Mouse (Mus musculus): ENCODE results near the gene Procr. TPM values are rescaled to one million over a fixed set of nuclear protein-coding genes. Genes with fewer than 3 reads are reported as not detected.

Procr gene
- polyA plus RNA-seq, 1 experiment: 19.3 TPM

DNA sequence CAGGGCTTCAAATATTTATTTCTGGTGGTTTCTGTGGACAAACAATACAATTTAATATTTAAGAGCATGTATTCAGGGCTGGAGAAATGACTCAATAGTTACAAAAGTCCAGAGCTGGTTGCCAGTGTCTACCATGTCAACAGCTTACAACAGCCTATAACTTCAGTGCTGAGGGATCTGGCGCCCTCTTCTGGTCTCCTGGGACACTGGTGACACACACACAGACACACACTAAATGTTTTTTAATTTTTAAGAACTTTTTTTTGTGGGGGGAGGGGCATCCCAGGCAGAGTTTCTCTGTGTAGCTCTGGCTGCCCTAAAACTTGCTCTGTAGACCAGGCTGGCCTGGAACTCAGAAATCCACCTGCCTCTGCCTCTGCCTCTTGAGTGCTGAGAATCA is 4.8 kb downstream of the Procr start:
- no peak for DNase-seq (ENCODE audit: low spot score)

DNA sequence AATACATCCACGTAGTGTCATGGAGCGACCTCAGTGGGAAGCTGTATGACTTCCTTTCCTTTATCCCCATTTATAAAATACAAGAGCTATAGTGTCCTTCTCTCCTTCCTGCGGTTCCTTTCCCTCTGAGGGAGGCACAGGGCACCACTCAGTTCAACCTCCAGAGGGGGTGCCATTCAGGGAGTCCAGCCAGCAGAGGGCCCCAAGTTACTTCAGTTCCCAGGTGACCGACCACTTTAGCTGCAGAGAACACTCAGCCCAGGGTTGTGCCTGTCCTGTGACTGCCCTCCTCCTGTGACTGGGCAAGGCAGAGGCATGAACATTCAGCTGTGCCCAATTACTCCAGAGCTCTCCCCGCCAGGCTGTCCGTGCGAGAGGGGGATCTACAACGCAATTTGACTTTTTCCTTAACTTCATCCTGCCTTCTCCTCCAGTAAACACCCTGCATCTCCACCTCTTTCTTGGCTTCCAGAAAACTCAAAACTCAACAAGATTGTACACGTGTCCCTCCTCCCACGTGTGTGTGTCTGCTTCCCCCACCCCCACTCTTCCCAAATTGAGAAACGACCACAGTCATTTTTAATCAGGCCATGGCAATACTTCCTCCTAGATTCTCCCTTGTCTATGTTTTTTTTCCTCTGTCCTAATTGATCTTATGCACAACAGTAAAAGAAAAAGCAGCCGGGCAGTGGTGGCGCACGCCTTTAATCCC is 6.1 kb downstream of the Procr start:
- no peak for DNase-seq (ENCODE audit: low spot score)

DNA sequence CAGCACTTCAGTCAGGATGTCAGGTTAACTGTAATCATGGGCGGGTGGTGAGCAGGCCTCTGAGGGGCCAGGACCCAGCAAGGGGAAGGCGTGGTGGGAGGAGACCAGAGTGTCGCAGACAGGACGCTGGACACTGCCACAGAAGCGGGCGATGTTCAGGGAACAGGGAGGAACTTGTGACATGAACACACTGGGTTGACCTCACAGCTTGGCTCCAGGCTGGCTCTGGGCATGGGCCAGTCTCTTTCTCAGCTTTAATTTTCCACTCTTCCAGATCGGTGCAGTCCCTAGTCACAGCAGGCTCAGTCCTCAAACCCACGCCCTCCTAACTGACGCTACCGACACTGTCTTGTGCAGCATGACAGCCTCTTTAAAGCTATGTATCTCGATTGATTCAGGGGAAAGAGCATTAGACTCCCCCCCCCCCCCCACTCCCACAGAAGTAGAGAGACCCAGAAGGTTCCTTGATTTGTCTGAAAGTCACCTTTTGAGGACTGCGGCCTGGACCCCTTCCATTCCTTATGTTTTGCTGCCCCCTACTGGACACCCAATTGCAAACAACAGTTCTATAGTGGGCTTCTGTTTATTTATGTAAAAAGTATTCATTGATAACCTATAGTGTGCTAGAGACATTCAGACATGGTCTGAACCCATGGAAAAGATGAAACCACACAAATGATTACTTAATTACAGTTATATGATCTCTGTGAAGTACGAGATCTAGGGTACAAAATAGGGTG is 13.9 kb downstream of the Procr start:
- DNase-seq (ENCODE audit: low spot score): no peak

DNA sequence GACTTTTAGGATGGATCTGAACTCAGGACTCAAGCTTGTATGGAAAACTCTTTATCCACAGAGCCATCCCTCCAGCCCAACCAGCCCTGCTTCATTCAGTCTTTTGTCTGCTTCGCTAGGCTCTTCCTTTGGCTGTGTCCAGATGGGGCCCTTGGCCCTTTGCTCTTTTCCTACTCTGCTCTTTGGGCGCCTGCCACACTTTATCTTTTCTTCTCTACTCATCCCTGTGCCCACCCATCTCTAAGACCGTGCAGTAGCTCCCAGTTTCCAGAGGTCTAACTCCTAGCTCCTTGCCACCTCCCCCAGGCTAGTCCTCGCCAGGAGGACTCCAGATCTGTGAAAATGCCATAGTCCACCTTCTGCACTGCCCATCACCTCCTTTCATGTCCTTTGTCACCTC is 22.7 kb downstream of the Procr start:
- DNase-seq (ENCODE audit: low spot score): no peak

DNA sequence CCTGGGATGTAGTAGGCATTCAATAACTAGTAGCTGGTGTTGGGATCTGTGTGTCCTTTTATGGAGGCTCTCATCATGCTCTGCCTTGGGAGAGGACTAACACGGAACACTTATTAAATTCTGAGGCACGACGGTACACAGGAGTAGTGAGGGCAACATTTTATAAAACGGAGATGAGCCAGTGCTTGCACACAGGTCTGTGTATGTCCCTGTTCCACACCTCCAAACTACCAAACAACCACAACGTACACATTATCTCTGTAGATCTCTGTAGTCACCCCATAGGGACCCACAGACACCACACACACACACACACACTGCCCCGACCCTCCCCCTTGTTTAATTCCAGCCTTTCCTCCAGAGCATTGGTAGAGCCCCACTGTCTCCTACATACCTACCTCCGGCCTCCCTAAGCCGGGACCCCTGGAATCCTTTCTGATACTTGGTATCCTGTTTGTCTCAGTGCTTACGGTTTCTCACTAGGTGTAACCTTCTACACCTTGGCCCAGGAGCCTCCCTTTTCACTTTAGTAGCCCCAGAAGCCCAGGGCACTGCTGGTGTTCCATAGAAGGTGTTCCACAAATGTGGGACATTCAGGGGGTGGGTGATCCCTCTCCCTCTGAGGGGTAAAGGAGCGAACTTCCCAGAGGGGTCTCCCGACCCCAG is 23.5 kb downstream of the Procr start:
- DNase-seq (ENCODE audit: low spot score): no peak

DNA sequence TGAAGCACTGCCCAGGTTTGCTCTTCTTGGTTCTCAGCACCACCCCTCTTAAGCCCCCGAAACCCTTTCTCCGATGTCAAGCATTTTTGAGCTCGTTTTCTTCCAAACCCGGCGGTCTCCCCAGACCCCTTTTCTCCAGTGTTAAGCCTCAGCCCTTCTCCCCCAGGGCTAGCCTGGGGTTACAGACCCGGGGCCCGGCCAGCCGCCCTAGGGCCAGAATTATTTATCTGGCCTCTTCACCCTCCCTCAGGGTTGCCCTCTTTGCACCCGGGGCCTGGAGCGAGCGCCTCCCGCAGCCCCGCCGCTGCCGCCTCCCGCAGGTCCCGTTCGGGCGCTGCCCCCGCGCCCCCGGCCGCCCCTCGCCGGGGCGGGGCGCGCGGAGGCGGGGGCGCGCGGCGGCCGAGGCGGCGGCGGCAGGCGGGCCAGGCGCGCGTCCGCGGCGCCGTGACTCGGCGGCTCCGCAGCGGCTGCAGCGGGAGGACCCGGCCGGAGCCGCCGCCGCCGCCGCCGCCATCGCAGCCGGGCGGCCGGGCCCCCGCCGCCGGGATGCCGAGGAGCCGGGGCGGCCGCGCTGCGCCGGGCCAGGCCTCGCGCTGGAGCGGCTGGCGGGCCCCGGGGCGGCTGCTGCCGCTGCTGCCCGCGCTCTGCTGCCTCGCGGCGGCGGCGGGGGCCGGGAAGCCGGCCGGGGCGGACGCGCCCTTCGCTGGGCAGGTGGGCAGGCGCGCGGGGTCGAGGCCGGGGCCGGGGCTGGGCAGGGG is 24.2 kb downstream of the Procr start, which contains the start of gene Mmp24:
Gene Mmp24 (plus strand): TSS at position 416 of the 758 bp plus-strand sequence.
- no peak for DNase-seq (ENCODE audit: low spot score)

DNA sequence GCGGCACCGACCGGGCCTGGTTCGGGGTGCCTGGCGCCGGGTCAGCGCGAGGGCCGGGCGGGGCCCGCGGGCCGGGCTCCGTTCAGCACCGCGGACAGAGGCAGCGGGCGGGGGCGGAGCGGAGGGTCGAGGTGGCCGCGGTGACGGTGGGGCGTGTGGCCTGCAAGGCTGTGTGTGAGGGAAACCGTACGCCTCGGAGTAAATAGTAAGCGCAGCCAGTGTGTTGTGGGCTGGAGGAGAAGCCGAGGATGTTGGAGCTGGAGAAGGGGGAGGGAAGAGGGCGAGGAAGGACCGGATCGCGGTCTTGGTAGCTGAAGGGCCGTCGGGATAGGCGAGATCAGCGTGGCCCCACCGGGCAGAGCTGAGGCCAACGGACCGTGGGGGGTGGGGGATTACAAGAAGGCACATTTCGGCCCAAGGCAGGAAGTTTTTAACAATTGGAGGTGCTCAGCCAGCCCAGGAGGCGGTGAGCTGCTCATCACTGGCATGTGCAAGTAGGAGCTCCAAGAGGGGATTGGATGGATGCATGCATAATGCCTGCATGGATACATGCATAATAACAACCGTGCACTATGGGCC is 24.9 kb downstream of the Procr start:
- peak; percentile 58 for DNase-seq (ENCODE audit: low spot score)

DNA sequence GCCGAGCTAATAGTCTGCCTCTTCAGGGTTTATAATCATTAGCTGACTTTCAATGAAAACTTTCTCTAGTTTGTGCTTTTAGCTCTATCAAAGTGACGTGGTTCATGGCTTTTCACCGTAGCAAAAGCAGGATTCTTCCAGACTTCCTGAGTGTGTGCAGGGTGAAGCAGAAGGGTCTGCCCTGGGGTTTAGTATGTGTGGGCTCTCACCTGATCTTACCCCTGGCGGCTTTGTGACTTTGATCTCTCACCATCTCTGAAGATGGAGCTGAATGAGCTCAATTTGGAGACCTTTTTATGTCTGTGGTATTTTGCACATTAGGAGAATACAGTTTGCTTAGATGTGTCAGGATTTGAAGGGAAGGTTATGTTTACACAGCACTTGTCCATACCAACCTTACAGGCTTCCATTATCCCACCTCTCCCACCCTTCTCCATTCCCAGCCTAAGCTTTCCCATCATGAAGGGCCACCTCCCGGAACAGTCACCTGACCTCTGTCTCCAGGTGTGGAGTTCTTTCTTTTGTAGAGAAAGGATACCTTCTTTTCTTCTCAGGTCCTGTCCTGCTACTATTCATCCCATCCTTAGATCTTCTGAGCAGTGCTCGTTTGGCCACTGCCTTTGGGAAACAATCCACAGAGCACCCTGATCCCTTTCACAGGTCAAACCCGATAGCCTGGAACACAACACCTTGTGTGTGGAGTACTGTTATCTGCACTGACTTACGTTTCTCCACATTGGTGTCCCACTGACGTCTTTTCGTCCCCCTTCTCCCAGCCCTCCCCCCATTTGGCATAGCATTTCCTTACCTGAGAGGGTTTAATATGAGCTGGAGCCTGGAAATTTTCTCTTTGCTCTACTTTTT is 26.1 kb downstream of the Procr start:
- DNase-seq (ENCODE audit: low spot score): no peak

DNA sequence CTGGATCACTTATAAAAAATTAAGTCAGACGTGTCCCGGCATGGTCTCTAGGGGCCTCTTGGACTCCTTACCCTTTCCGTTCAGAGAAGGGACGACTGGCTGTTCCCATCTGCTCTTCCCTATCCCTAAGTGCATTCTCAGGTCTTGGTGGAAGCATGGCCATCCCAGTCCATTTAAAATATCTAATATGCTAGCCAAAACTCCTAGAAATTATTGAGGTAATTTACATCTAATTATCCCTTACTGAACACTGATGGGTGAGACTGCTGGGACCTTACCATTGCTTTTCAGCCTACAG is 26.7 kb downstream of the Procr start:
- no peak for DNase-seq (ENCODE audit: low spot score)

DNA sequence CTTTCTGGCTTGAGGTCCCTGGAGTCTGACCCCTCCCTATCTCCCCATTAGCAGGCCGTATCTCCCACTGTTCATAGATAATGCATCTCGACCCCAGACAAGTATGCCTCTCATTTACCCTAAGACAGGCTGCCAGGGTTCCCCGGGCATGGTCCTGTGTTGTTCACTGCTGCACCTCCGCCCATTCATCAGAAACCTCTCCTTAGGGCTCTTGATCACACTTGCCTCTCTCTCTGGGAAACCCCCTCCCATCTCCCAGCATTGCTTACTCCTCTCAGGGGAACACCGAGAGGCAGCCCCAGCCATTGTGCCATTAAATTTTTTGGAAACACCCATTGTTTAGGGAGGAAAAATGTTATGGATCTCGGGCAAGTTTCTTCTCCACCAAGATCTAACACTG is 27.1 kb downstream of the Procr start:
- no peak for DNase-seq (ENCODE audit: low spot score)

DNA sequence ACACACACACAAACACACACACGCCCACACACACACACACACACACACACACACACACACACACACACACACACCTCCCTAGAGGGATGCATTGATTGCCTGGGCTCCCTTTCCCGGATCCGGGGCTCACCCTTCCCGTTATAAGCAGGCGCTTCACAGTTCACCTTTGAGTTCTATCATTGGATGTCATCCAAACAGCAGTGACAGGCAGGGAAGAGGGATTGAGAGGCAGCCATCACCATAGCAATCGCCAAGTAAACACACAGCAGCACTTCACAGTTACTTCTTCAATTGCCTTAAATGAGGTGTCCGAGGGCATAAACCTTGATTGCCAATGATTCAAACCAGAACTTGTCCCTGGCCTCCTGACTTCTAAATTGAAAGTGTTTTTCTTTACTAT is 28.1 kb downstream of the Procr start:
- DNase-seq (ENCODE audit: low spot score): no peak

DNA sequence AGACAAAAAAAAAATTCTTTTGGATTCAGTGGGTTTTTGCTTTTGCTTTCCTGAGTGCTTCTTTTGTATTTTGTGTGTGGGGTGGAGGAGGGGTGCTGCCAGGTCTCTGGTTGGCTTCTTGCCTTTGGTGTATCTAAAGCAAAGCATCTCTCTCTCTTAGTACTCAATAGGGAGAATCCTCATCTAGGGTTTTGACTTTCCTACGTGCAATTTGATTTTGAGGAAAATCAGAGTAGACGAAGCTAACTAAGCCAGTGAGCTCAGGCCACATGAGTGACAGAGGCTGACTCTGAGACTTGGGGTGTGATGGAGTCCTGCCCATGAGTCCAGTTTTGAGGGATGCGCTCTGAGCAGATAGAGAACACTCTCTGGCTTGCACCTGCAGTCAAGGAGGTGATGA is 28.6 kb downstream of the Procr start:
- DNase-seq (ENCODE audit: low spot score): no peak

DNA sequence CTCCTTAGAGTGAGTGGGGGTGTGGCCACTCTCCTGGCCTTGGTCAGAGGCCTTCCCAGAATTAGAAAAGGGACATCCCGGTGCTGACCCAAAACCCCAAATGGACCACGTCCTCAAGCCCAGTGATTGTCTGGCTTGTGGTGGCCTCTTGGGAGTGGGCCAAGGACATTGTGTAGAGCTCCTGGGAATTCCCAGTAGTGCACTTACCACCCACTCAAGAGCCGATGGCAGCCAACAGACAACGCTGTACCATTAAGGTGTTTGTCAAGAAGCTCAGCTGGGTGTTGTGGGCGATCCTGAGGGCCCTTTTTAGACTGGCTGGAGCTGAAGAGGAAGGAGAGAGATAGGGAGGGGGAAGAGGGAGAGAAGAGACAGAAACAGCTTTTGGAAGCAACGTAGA is 33.6 kb downstream of the Procr start:
- no peak for DNase-seq (ENCODE audit: low spot score)

DNA sequence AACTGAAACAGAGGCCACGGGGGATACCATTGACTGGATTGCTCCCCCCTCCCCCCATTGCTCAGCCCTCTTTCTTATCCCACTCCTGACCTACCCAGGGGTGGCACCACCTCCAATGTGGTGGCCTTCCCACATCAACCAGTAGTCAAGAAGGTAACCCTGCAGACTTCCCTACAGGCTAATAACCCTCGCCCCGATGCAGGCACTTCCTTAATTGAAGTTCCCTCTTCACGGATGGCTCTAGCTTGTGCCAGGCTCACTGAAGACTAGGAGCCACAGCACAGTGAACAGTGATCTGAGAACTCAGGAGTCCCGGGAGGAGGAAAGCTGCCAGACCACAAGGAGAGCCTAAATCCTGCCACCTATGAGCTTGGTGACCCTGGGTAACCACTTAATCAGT is 36.0 kb downstream of the Procr start:
- no peak for DNase-seq (ENCODE audit: low spot score)

DNA sequence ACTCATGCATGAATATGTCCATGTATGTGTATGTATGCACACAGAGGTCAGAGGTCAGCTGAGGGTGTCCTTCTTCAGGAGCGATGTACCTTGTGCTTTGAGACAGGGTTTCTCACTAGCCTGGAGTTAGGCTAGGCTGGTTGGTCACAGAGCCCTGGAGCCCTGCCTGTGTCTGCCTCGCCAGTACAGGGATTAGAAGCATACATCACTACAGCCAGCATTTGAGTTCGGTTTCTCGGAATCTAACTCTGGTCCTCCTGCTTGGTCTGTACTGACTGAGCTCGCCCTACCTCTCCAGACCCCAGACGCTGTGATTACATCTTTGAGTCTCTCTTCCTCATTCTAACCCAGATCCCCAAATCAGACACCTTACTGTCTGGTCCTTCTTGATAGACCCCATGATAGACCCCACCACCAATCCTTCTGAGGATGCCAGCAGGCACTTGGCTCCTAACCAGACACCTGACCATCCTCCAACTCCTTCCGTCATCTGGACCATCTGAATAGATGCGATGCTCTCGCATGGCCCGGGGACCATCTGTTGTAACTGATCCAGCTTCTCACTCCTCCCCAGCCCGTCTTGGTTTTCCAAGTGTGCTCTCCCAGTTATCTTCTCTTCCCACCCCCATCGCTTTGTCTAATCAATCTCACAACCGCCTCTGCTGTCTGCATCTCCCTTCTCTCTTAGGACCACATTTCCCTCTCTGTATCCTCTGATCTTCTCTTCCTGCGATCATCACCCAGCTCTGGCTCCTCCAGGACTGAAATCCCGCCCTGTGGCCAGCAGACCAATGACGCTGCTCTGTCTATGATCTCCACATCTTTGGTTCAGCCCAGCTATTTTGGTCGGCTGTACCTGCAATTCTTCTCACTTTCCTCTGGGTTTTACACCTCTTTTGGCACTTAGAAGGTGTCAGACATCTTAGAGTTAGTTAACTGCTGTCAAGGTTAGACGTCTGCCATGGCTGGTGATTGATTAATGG is 37.3 kb downstream of the Procr start:
- no peak for DNase-seq (ENCODE audit: low spot score)

DNA sequence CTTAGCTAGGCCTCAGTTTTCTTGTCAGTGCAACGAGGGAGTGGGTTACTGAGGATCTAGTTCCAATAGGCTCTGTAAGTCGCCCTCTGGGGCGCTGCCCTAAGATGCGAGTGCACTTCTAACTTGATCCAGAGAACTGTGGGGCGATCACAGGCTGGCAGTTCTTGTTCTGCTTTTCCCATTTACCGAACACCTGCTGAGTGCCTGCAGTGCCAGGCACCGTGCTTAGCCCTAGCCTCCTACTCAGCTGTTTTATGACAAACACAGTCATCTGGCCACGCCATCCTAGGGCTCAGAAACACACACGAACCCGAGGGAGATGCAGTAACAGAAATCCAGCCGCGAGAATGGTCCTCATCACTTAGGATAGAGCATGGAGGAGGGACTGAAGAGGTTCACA is 42.0 kb downstream of the Procr start:
- no peak for DNase-seq (ENCODE audit: low spot score)

DNA sequence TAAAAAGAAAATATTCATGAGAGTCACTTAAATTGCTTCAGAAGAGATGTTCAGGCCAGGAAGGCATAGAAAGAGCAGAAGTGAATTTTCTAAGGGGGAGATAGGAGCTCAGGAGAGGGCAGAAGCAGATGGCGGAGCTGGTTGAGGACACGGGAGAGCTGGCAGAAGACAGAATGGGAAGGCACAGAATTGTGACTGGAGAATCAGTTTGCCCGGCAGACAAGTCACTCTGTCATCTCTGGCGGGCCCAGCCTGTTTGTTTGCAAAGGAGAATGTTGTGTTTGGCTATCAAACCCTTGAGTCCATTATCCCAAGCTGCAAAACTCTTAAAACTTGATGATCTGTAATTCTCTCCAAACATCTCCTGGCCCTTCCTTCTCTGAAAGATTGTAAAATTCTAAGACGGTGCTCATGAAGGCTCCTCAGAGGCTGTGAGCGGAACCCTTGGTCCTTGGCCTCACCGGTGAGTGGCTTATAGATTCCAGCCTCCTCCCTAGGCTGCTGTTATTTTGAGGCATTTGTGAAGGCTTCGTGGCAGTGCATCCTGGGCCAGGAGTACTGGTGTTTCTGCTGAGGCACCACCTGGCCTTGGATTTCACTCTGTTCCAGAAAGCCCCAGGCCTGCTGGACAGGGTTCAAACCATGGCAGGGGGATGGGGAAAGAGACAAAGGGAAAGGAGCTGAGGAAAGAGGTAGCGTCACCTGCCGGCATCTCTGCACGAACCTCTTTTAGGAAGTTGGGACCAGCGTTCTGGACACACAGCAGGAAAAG is 43.9 kb downstream of the Procr start:
- DNase-seq (ENCODE audit: low spot score): no peak

DNA sequence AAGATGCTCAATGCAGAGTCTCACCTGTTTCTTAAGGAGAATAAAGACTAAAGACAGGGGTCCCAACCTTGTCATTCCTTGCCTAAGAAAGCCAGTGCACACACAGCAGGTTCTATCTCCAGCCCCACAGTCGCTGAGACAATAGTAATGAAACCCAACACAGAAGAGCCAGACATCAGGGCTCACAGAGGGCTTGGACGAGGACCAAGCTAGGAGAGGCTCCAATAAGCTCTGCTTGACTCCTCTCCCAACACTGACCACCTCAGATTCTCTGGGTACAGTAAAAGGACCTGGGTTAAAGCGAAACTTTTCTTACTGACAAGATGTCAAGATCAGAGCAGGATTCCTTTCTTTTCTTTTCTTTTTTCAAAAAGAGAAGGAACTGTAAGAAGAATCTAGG is 47.7 kb downstream of the Procr start:
- no peak for DNase-seq (ENCODE audit: low spot score)

DNA sequence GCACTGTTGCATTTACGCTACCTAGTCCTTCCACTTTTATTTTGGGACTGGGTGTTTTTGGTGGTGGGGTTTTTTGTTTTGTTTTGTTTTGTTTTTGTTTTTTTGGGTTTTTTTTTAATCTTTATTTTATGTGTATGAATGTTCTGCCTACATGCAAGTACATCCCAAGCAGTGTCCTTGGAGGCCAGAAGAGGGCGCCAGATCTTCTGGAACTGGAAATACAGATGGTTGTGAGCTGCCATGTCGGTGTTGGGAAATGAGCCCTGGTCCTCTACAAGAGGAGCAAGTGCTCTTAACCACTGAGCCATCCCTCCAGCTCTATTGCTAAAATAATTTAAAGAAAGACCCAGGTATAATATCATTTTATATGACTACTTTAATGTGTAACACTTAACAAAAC is 51.8 kb downstream of the Procr start:
- DNase-seq (ENCODE audit: low spot score): no peak

Measured in urinary bladder, adult 2 months (tissue).